Mouse (Mus musculus): Measurements from ENCODE around the gene Hjurp. TPM values are rescaled to one million over a fixed set of nuclear protein-coding genes. Genes with fewer than 3 reads are reported as not detected.

Hjurp gene
- polyA plus RNA-seq, 1 experiment from 2014 or later = 21.9 TPM

DNA sequence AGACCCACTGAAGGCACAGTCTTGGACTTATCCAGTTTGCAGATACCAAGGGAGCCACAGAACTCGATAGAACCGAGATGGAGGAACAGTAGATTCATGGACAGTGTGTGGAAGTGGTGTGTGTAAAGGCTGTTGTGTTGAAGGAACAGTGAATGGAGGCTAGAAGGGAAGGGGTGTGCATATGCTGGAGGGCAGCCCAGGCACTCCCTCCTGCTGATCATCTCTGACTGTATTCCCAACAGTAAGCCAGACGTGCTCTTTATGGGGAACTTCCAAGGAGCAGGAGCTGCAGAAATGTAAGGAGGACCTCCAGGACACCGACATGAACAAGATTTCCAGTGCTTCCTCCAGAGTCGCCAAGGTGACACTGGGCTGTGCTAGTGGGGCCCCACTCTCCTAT is 27.4 kb downstream of the Hjurp start:
- no peak overlapping the region for H3K4me3 ChIP-seq (ENCODE audit: low read depth, low read length)
- no peak overlapping the region for H3K27ac ChIP-seq (ENCODE audit: low read length)
- H3K9ac ChIP-seq (replicated peaks; ENCODE audit: low read depth) = no peak overlapping the region
- H3K4me1 ChIP-seq (ENCODE audit: insufficient read depth, low read depth, low read length) = no peaks in the 10 kb centered on the region
- no peak for DNase-seq (ENCODE audit: low spot score)
- 76% methylated on average over 5 of the region's 5 CpGs for WGBS
- H3K36me3 ChIP-seq (ENCODE audit: insufficient read depth, low read length) = no peaks in the 10 kb centered on the region
- H3K4me2 ChIP-seq (replicated peaks; ENCODE audit: low read depth, low read length) = no peak overlapping the region
- H3K9me3 ChIP-seq (ENCODE audit: low read length) = peaks cover 64% of the 10 kb centered on the region
- ATAC-seq = no peak
- H3K27me3 ChIP-seq (replicated peaks; ENCODE audit: insufficient read depth, low read length) = no peaks in the 10 kb centered on the region
- TF ChIP-seq EP300 (IDR thresholded peaks at IDR 0.05) = no peak
- no peak for TF ChIP-seq CTCF (IDR thresholded peaks at IDR 0.05)

GRCm38 (mm10) chr1:88249596-88249995 is 27.8 kb downstream of the Hjurp start:
- peaks cover 66% of the 10 kb centered on the region for H3K9me3 ChIP-seq (ENCODE audit: low read length)
- no peak overlapping the region for H3K4me2 ChIP-seq (replicated peaks; ENCODE audit: low read depth, low read length)
- no peak for DNase-seq (ENCODE audit: low spot score)
- 75% methylated on average over 7 of the region's 7 CpGs for WGBS
- H3K9ac ChIP-seq (replicated peaks; ENCODE audit: low read depth) = no peak overlapping the region
- ATAC-seq = no peak
- no peaks in the 10 kb centered on the region for H3K36me3 ChIP-seq (ENCODE audit: insufficient read depth, low read length)
- no peaks in the 10 kb centered on the region for H3K4me1 ChIP-seq (ENCODE audit: insufficient read depth, low read depth, low read length)
- no peak for TF ChIP-seq EP300 (IDR thresholded peaks at IDR 0.05)
- no peak for TF ChIP-seq CTCF (IDR thresholded peaks at IDR 0.05)
- H3K27ac ChIP-seq (ENCODE audit: low read length) = no peak overlapping the region
- no peak overlapping the region for H3K4me3 ChIP-seq (ENCODE audit: low read depth, low read length)
- H3K27me3 ChIP-seq (replicated peaks; ENCODE audit: insufficient read depth, low read length) = no peaks in the 10 kb centered on the region

DNA sequence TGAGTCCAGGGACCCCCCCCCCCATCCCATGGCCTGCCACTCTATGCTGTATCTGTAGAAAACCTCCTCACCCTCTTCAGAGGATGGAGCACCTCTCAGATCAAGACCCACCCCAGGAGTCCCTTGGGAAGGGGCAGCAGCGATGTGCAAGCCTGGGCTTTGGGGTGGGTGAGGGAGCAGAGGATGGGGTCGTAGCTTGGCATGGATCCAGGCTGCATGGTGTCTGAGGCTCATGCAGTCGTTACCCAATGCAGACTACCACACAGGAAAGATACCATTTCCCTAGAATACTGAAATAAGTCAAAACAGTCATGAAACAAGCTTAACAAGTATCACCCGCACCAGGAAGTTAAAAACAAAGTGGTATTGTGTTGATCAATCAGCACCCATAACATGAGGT is 28.8 kb downstream of the Hjurp start:
- Histone ChIP-seq H3K36me3 (ENCODE audit: insufficient read depth, low read length) (no peaks in the 10 kb centered on the region), H3K27ac (ENCODE audit: low read length) (no peak overlapping the region), H3K9me3 (ENCODE audit: low read length) (peaks cover 64% of the 10 kb centered on the region), H3K27me3 (replicated peaks; ENCODE audit: insufficient read depth, low read length) (no peaks in the 10 kb centered on the region), H3K4me2 (replicated peaks; ENCODE audit: low read depth, low read length) (no peak overlapping the region), H3K4me1 (ENCODE audit: insufficient read depth, low read depth, low read length) (no peaks in the 10 kb centered on the region), H3K9ac (replicated peaks; ENCODE audit: low read depth) (no peak overlapping the region), H3K4me3 (ENCODE audit: low read depth, low read length) (no peak overlapping the region)
- WGBS = 64% methylated on average over 4 of the region's 4 CpGs
- TF ChIP-seq CTCF (IDR thresholded peaks at IDR 0.05) = no peak
- no peak for TF ChIP-seq EP300 (IDR thresholded peaks at IDR 0.05)
- ATAC-seq = no peak
- DNase-seq (ENCODE audit: low spot score) = no peak

DNA sequence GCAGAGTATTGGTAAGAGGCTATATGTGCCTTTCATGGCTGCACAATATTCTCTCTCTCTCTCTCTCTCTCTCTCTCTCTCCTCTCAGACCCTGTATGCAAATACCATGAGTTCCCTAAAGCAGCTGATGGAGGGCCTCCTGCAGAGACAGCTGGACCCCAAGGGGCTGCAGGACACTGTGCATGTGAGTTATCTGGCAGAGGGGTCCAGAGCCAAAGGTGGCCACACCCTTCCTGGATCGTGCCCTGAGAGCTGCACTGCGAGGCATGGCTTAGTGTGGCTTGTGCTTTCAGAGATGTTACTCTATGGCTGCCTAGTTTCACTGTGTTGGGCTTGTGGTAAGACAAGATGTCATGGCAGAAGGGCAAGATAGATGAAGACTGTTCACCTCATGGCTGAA is 29.8 kb downstream of the Hjurp start:
- Histone ChIP-seq H3K27me3 (replicated peaks; ENCODE audit: insufficient read depth, low read length) (no peaks in the 10 kb centered on the region), H3K9ac (replicated peaks; ENCODE audit: low read depth) (no peak overlapping the region), H3K27ac (ENCODE audit: low read length) (no peak overlapping the region), H3K4me3 (ENCODE audit: low read depth, low read length) (no peak overlapping the region), H3K4me1 (ENCODE audit: insufficient read depth, low read depth, low read length) (no peaks in the 10 kb centered on the region), H3K9me3 (ENCODE audit: low read length) (peaks cover 64% of the 10 kb centered on the region), H3K4me2 (replicated peaks; ENCODE audit: low read depth, low read length) (no peak overlapping the region), H3K36me3 (ENCODE audit: insufficient read depth, low read length) (no peaks in the 10 kb centered on the region)
- no peak for ATAC-seq
- 43% methylated on average over 2 of the region's 2 CpGs for WGBS
- TF ChIP-seq EP300 (IDR thresholded peaks at IDR 0.05) (no peak), CTCF (IDR thresholded peaks at IDR 0.05) (no peak)
- DNase-seq (ENCODE audit: low spot score) = no peak

DNA sequence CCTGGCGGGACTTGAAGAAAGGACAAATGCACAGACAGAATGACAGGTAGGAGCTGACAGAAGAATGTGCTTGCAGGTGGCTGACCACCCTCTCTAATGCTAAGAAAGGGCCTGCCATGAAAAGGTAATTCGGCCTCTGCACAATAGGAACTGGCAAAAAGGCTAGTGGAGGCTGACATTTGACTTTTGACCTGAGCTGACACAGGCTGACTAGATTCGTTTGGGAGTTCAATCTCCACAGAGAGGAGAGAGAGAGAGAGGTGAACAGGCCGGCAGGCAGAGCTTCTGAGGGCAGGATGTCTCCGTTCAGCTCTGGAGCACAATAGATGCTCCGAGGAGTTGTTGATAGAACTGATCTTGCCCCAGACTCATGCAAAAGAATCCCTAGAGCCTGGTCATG is 31.0 kb downstream of the Hjurp start:
- Histone ChIP-seq H3K4me1 (ENCODE audit: insufficient read depth, low read depth, low read length) (no peaks in the 10 kb centered on the region), H3K27me3 (replicated peaks; ENCODE audit: insufficient read depth, low read length) (no peaks in the 10 kb centered on the region), H3K4me3 (ENCODE audit: low read depth, low read length) (no peak overlapping the region), H3K4me2 (replicated peaks; ENCODE audit: low read depth, low read length) (no peak overlapping the region), H3K36me3 (ENCODE audit: insufficient read depth, low read length) (no peaks in the 10 kb centered on the region), H3K9me3 (ENCODE audit: low read length) (peaks cover 71% of the 10 kb centered on the region), H3K9ac (replicated peaks; ENCODE audit: low read depth) (no peak overlapping the region), H3K27ac (ENCODE audit: low read length) (no peak overlapping the region)
- DNase-seq (ENCODE audit: low spot score) (no peak), ATAC-seq (no peak)
- TF ChIP-seq CTCF (IDR thresholded peaks at IDR 0.05) (no peak), EP300 (IDR thresholded peaks at IDR 0.05) (no peak)
- WGBS = 40% methylated on average over 6 of the region's 6 CpGs

GRCm38 (mm10) chr1:88245881-88246280 is 31.6 kb downstream of the Hjurp start:
- no peaks in the 10 kb centered on the region for H3K4me1 ChIP-seq (ENCODE audit: insufficient read depth, low read depth, low read length)
- 77% methylated on average over 6 of the region's 6 CpGs for WGBS
- H3K9ac ChIP-seq (replicated peaks; ENCODE audit: low read depth) = no peak overlapping the region
- no peak for DNase-seq (ENCODE audit: low spot score)
- H3K27ac ChIP-seq (ENCODE audit: low read length) = no peak overlapping the region
- no peaks in the 10 kb centered on the region for H3K27me3 ChIP-seq (replicated peaks; ENCODE audit: insufficient read depth, low read length)
- H3K4me2 ChIP-seq (replicated peaks; ENCODE audit: low read depth, low read length) = no peak overlapping the region
- ATAC-seq = peak; percentile 7
- no peak for TF ChIP-seq CTCF (IDR thresholded peaks at IDR 0.05)
- TF ChIP-seq EP300 (IDR thresholded peaks at IDR 0.05) = no peak
- H3K4me3 ChIP-seq (ENCODE audit: low read depth, low read length) = no peak overlapping the region
- no peaks in the 10 kb centered on the region for H3K36me3 ChIP-seq (ENCODE audit: insufficient read depth, low read length)
- peaks cover 71% of the 10 kb centered on the region for H3K9me3 ChIP-seq (ENCODE audit: low read length)

- Histone ChIP-seq H3K4me1 (ENCODE audit: insufficient read depth, low read depth, low read length) (no peaks in the 10 kb centered on the region), H3K9me3 (ENCODE audit: low read length) (peaks cover 63% of the 10 kb centered on the region), H3K27me3 (replicated peaks; ENCODE audit: insufficient read depth, low read length) (no peaks in the 10 kb centered on the region), H3K27ac (ENCODE audit: low read length) (no peak overlapping the region), H3K9ac (replicated peaks; ENCODE audit: low read depth) (no peak overlapping the region), H3K36me3 (ENCODE audit: insufficient read depth, low read length) (no peaks in the 10 kb centered on the region), H3K4me2 (replicated peaks; ENCODE audit: low read depth, low read length) (no peak overlapping the region), H3K4me3 (ENCODE audit: low read depth, low read length) (no peak overlapping the region)
- ATAC-seq = no peak
- 60% methylated on average over 5 of the region's 5 CpGs for WGBS
- DNase-seq (ENCODE audit: low spot score) = no peak
- TF ChIP-seq EP300 (IDR thresholded peaks at IDR 0.05) (no peak), CTCF (IDR thresholded peaks at IDR 0.05) (no peak)
Measured at GRCm38 (mm10) chr1:88243861-88244260, 33.6 kb downstream of the Hjurp start.
